Mouse (Mus musculus) liver, embryonic 18 days (tissue): ENCODE measurements around the gene Ptafr. TPM values are rescaled to one million over a fixed set of nuclear protein-coding genes. Genes with fewer than 3 reads are reported as not detected.

Source experiments
- polyA plus RNA-seq: library from polyadenylated mRNA; depleted of rRNA; stranded (reverse); fragments of >200 nt; gene quantifications from 2 replicates; pipeline ENCODE4 v1.2.3, GENCODE M21; 2012; rRNA removed

The Ptafr gene
- polyA plus RNA-seq = 1.7 and 1.8 TPM in 2 replicates

GRCm38 (mm10) chr4:132563965-132564364, at the start of gene Ptafr:
Ptafr (plus strand) TSS chr4:132564067.

DNA sequence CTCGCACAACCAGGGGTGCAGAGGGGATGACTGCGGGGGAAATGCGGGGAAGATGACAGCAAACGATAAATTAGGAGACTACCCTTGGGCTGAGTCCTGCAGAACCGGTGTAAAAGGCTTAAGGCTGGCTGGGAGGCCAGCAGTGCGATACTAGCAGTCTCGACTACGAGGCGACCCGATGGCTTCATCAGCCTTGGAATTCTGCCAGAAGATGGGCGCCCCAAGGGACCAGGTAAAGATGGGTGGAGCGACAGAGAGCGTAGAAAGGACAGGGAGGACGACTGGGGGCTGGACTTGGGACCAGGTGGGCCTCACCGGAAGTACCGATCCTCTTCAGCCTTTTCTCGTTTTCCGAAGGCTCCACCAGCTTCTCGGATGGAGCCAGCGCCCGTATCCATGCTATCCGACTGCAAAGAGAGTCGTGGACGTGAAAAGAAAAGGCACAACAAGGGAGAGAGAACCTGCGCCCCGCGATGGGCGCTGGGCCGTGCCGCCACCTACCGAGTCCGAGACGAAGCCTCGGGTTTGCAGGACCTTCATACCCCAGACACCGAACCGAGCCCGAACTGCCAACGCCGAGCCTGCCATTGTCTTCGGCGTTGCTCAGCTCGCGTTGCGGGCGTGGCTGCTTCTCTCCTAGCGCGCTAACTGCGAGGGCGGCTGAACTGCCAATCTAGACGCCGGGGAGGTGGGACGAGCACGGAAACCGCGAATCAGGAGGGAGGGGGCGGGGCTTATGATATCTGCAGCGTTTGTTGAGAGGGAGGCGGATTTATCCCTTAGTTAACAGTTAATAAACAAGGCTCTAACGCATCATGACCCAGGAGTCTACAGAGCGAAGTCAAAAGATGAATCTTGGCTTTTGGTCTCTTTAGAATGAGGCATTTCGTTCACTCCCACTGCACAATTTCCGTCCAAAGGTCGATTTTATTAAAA, 30.6 kb upstream of the Ptafr start, which contains the start of gene Atpif1:
TSS of gene Atpif1 (minus strand) at position 679 of the 936 bp plus-strand sequence.

DNA sequence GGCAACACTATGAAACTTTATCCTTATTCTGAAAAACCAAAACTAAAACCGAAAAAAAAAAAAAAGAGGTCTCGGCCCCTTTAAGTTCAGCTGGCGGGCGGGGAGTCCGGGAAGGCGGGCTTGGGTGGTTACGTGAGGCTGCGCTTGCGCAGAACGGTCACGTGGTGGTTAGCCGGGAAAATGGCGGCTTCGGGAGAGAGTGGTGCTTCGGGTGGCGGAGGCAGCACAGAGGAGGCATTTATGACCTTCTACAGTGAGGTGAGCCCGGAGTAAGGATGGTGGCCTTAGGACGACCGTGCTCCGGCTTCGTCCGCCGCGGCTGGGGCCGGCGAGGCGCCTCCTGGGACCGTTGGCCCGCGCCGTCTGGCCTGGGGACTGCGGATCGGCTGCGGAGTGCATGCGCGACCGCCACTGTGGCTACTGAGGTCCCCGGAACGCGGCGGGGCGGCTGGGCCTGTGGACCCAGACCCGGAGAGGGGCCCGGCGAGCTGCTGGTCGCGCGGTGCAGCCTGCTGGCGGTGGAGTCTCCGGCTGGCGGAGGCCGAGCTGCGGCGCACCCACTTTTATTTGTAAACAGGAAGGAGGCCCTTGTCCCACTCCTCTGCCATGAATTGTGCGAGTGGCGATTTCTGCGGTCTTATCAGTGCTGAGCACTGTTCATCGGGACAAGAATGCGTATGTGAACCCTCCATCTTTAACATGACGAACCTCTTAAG, 28.3 kb upstream of the Ptafr start, which contains the start of gene Dnajc8:
TSS of gene Dnajc8 (plus strand) at position 145 of the 716 bp plus-strand sequence.

Other genes starting within 250 kb of the Ptafr start
- 7.2 and 7.3 TPM in 2 replicates for gene Trnau1ap, start 234.5 kb upstream of the Ptafr start, polyA plus RNA-seq
- gene Rcc1, start 210.5 kb upstream of the Ptafr start, polyA plus RNA-seq = 10.5 and 11.0 TPM in 2 replicates
- 4.7 and 6.5 TPM in 2 replicates for gene Phactr4, start 141.6 kb upstream of the Ptafr start, polyA plus RNA-seq
- 2.9 and 3.9 TPM in 2 replicates for gene Med18, start 100.1 kb upstream of the Ptafr start, polyA plus RNA-seq
- 3.5 and 3.8 TPM in 2 replicates for gene Sesn2, start 53.6 kb upstream of the Ptafr start, polyA plus RNA-seq
- 480 and 569 TPM in 2 replicates for gene Atpif1, start 30.4 kb upstream of the Ptafr start, polyA plus RNA-seq
- gene Dnajc8, start 28.5 kb upstream of the Ptafr start, polyA plus RNA-seq = 50.3 and 51.8 TPM in 2 replicates
- gene Eya3, start 74.9 kb downstream of the Ptafr start, polyA plus RNA-seq = 9.2 and 10.2 TPM in 2 replicates
- 2.0 and 2.3 TPM in 2 replicates for gene Xkr8, start 168.5 kb downstream of the Ptafr start, polyA plus RNA-seq
- gene Smpdl3b, start 193.2 kb downstream of the Ptafr start, polyA plus RNA-seq = 0.46 and 0.55 TPM in 2 replicates
- gene Rpa2, start 204.3 kb downstream of the Ptafr start, polyA plus RNA-seq = 25.0 and 28.8 TPM in 2 replicates
- 5.6 and 5.8 TPM in 2 replicates for gene Themis2, start 232.3 kb downstream of the Ptafr start, polyA plus RNA-seq